Mouse (Mus musculus): ENCODE results near the gene Slc2a6. TPM values are rescaled to one million over a fixed set of nuclear protein-coding genes. Genes with fewer than 3 reads are reported as not detected.

Slc2a6 gene
- polyA plus RNA-seq (2012; rRNA removed; ENCODE audit: low replicate concordance) = 4.0 and 8.3 TPM in 2 replicates

GRCm38 (mm10) chr2:27027618-27028436, at the start of gene Slc2a6:
Slc2a6 (minus strand) TSS chr2:27027998.

DNA sequence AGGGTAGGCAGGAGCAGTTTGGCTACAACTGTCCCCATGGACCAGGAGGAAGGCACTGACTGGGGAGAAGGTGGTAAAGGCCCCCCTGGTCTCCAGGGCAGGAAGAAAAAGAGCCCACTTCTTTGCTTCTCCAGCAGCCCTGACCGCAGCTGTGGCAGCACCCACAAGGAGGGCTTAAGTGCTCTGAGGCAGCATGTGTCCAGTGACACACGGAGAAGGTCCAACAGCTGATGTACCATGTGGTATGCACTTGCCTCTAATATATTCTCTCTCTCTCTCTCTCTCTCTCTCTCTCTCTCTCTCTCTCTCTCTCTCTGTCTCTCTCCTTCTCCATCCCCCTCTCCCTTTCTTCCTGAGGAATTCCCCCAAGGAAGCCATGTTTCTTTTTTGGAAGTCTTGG, 44.2 kb upstream of the Slc2a6 start, which contains the start of gene Mymk:
TSS of gene Mymk (minus strand) at position 202 of the 400 bp plus-strand sequence.

DNA sequence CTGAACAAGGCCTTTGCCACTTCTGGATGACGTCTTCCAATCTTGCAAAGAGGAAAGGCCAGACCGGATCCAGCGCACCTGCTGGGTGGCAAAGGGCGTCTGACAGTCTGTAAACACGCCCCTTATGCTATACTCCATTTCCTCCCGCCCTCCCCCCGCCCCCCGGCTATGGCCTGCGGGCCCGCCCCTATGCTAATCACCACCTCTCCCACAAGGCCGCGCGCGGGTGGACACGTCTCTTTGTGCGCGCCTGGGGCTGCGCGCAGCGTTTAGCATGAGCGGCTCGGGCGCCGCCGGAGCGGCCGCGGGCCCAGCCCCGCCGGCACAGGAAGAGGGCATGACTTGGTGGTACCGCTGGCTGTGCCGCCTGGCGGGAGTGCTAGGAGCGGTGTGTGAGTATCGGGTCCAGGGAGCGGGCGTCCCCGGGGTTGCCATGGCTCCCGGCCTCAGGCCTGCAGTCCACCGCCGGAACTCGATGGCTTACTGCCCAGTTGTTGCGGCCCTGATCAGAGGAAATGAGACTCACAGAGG, 18.0 kb downstream of the Slc2a6 start, which contains the start of gene Cacfd1:
TSS of gene Cacfd1 (plus strand) at position 213 of the 531 bp plus-strand sequence.

DNA sequence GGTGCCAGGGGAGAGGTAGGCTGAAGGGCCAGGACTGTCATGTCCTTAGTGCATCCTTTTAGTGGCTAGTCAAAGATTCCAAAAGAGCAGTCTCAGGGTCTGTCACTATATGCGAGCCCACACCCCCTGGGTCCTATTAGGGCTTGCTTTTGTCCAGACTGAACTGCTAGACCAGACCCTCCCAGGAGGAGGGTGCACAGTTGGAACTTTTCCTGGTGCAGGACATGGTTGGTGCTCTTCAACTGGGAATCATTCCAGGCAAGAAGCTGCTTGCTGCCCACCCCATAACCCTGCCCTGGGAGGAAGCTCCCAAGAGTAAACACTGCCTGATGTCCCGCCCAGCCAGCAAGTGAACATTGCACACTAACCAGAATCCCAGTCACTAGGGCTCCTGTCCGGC, 54.7 kb downstream of the Slc2a6 start, which contains the start of gene Adamts13:
TSS of gene Adamts13 (plus strand) at position 301 of the 400 bp plus-strand sequence.

Other genes starting within 250 kb of the Slc2a6 start
- 0.25 TPM in 1 of 2 replicates, not detected in the other for gene Abo, start 163.0 kb downstream of the Slc2a6 start, polyA plus RNA-seq (2012; rRNA removed; ENCODE audit: low replicate concordance)
- 3.7 and 4.1 TPM in 2 replicates for gene Surf6, start 125.1 kb downstream of the Slc2a6 start, polyA plus RNA-seq (2012; rRNA removed; ENCODE audit: low replicate concordance)
- 15.3 and 19.8 TPM in 2 replicates for gene Med22, start 117.3 kb downstream of the Slc2a6 start, polyA plus RNA-seq (2012; rRNA removed; ENCODE audit: low replicate concordance)
- gene Rpl7a, start 117.2 kb downstream of the Slc2a6 start, polyA plus RNA-seq (2012; rRNA removed; ENCODE audit: low replicate concordance) = 327 and 343 TPM in 2 replicates
- 6.3 and 12.5 TPM in 2 replicates for gene Surf2, start 111.6 kb downstream of the Slc2a6 start, polyA plus RNA-seq (2012; rRNA removed; ENCODE audit: low replicate concordance)
- 39.2 and 46.7 TPM in 2 replicates for gene Surf1, start 111.5 kb downstream of the Slc2a6 start, polyA plus RNA-seq (2012; rRNA removed; ENCODE audit: low replicate concordance)
- 437 and 918 TPM in 2 replicates for gene Surf4, start 94.1 kb downstream of the Slc2a6 start, polyA plus RNA-seq (2012; rRNA removed; ENCODE audit: low replicate concordance)
- gene Stkld1, start 94.0 kb downstream of the Slc2a6 start, polyA plus RNA-seq (2012; rRNA removed; ENCODE audit: low replicate concordance) = 0.30 TPM in 1 of 2 replicates, not detected in the other
- gene Rexo4, start 63.6 kb downstream of the Slc2a6 start, polyA plus RNA-seq (2012; rRNA removed; ENCODE audit: low replicate concordance) = 8.7 and 12.4 TPM in 2 replicates
- 1.6 TPM in 2 replicates for gene Adamts13, start 54.6 kb downstream of the Slc2a6 start, polyA plus RNA-seq (2012; rRNA removed; ENCODE audit: low replicate concordance)
- 59.9 and 66.7 TPM in 2 replicates for gene Cacfd1, start 18.1 kb downstream of the Slc2a6 start, polyA plus RNA-seq (2012; rRNA removed; ENCODE audit: low replicate concordance)
- gene Mymk, start 44.2 kb upstream of the Slc2a6 start, polyA plus RNA-seq (2012; rRNA removed; ENCODE audit: low replicate concordance) = 0.11 TPM in 1 of 2 replicates, not detected in the other
- 1.5 and 2.0 TPM in 2 replicates for gene Adamtsl2, start 51.4 kb upstream of the Slc2a6 start, polyA plus RNA-seq (2012; rRNA removed; ENCODE audit: low replicate concordance)
- gene Fam163b, start 114.5 kb upstream of the Slc2a6 start, polyA plus RNA-seq (2012; rRNA removed; ENCODE audit: low replicate concordance) = 0.07 TPM in 1 of 2 replicates, not detected in the other
- 0.41 and 1.9 TPM in 2 replicates for gene Dbh, start 137.2 kb upstream of the Slc2a6 start, polyA plus RNA-seq (2012; rRNA removed; ENCODE audit: low replicate concordance)
- 16.3 and 20.6 TPM in 2 replicates for gene Sardh, start 220.3 kb upstream of the Slc2a6 start, polyA plus RNA-seq (2012; rRNA removed; ENCODE audit: low replicate concordance)

All from duodenum, adult 2 months (tissue).